Mouse (Mus musculus) frontal cortex, postnatal 14 days (tissue): ENCODE measurements at regions not wholly inside any gene's neighbourhood (a gene's known extent, or its start where the extent isn't known, plus 50 kb on each side); places are given as distances from the start of the nearest gene placed in this dataset.

ENCODE experiments used
- DNase-seq, 2 experiments: peaks; one replicate each; pipeline ENCODE4 v3.0.0; 2022; ENCODE audit warnings: low spot score in 2 of 2

GRCm38 (mm10) chr1:78876156-78876555 is 59.6 kb downstream of the Kcne4 start:
- DNase-seq, result no peak

- no peak for DNase-seq
Measured at GRCm38 (mm10) chr1:78879246-78879645, 62.7 kb downstream of the Kcne4 start.

GRCm38 (mm10) chr1:78882455-78882854 is 65.9 kb downstream of the Kcne4 start:
- DNase-seq, result no peak

- DNase-seq, result no peak
Measured at GRCm38 (mm10) chr1:78889241-78889640, 72.7 kb downstream of the Kcne4 start.

- no peak for DNase-seq
Measured at GRCm38 (mm10) chr1:78891344-78891743, 74.8 kb downstream of the Kcne4 start.

GRCm38 (mm10) chr1:78894301-78894700 is 77.7 kb downstream of the Kcne4 start:
- no peak for DNase-seq

GRCm38 (mm10) chr1:78895112-78895511 is 78.6 kb downstream of the Kcne4 start:
- no peak for DNase-seq

GRCm38 (mm10) chr1:78907591-78907990 is 91.0 kb downstream of the Kcne4 start:
- DNase-seq, result no peak

- no peak for DNase-seq
Measured at GRCm38 (mm10) chr1:78907991-78908390, 91.4 kb downstream of the Kcne4 start.

GRCm38 (mm10) chr1:78913791-78914190 is 97.2 kb downstream of the Kcne4 start:
- DNase-seq, result no peak

GRCm38 (mm10) chr1:78919863-78920262 is 103.3 kb downstream of the Kcne4 start:
- no peak for DNase-seq

GRCm38 (mm10) chr1:78929975-78930374 is 113.4 kb downstream of the Kcne4 start:
- no peak for DNase-seq

GRCm38 (mm10) chr1:78939871-78940270 is 123.3 kb downstream of the Kcne4 start:
- DNase-seq, result no peak

GRCm38 (mm10) chr1:78945588-78945987 is 129.0 kb downstream of the Kcne4 start:
- DNase-seq, result no peak

- peak; percentile 6 to 8 for DNase-seq
Measured at GRCm38 (mm10) chr1:78980051-78980450, 163.5 kb downstream of the Kcne4 start.
